Mouse (Mus musculus) inflammation-experienced regulatory T-cells, adult 6 months (primary cell): ENCODE data around the gene Perm1. TPM values are rescaled to one million over a fixed set of nuclear protein-coding genes. Genes with fewer than 3 reads are reported as not detected.
A peak's percentile ranks its signal among the peaks of the same experiment; 100 is the strongest.

ENCODE experiments used
- ATAC-seq: one replicate; pipeline ENCODE4 v1.8.0; 2017
- polyA plus RNA-seq, 3 experiments: library from polyadenylated mRNA; unstranded; fragments of 100-300 nt; shearing (Covaris generic); gene quantifications; one replicate each; pipeline ENCODE4 v1.2.1; 2017

The Perm1 gene
- under 1 TPM; 0.55 to 0.90 (median 0.74) TPM for polyA plus RNA-seq

- ATAC-seq, result no peak
Observed at GRCm38 (mm10) chr4:156215649-156216048, at the start of gene Perm1. Perm1 (plus strand) TSS chr4:156215868.

GRCm38 (mm10) chr4:156166477-156166876, 49.2 kb upstream of the Perm1 start:
- ATAC-seq, result no peak

- no peak for ATAC-seq
Observed at GRCm38 (mm10) chr4:156168611-156169010, 47.1 kb upstream of the Perm1 start.

GRCm38 (mm10) chr4:156169129-156169528, 46.5 kb upstream of the Perm1 start:
- no peak for ATAC-seq

- no peak for ATAC-seq
Observed at GRCm38 (mm10) chr4:156171828-156172227, 43.8 kb upstream of the Perm1 start.

GRCm38 (mm10) chr4:156177630-156178029, 38.0 kb upstream of the Perm1 start:
- no peak for ATAC-seq

- no peak for ATAC-seq
Observed at GRCm38 (mm10) chr4:156183747-156184146, 31.9 kb upstream of the Perm1 start.

- ATAC-seq, result no peak
Observed at GRCm38 (mm10) chr4:156184291-156184954, 31.2 kb upstream of the Perm1 start.

GRCm38 (mm10) chr4:156185456-156185949, 30.2 kb upstream of the Perm1 start:
- no peak for ATAC-seq

GRCm38 (mm10) chr4:156185950-156186850, 29.5 kb upstream of the Perm1 start:
- no peak for ATAC-seq

GRCm38 (mm10) chr4:156188162-156188810, 27.4 kb upstream of the Perm1 start:
- ATAC-seq, result no peak

- ATAC-seq, result no peak
Observed at GRCm38 (mm10) chr4:156188811-156189323, 26.8 kb upstream of the Perm1 start.

GRCm38 (mm10) chr4:156192421-156193199, 23.1 kb upstream of the Perm1 start:
- no peak for ATAC-seq

GRCm38 (mm10) chr4:156193200-156193590, 22.5 kb upstream of the Perm1 start:
- ATAC-seq, result no peak

GRCm38 (mm10) chr4:156193906-156194305, 21.8 kb upstream of the Perm1 start:
- no peak for ATAC-seq

- ATAC-seq, result no peak
Observed at GRCm38 (mm10) chr4:156194346-156194745, 21.3 kb upstream of the Perm1 start.

- ATAC-seq, result no peak
Observed at GRCm38 (mm10) chr4:156195927-156196870, 19.5 kb upstream of the Perm1 start.

GRCm38 (mm10) chr4:156197131-156197828, 18.4 kb upstream of the Perm1 start, which contains the start of gene Agrn:
Agrn (minus strand) TSS chr4:156197488.
- peak; percentile 14 for ATAC-seq

GRCm38 (mm10) chr4:156197829-156198205, 17.9 kb upstream of the Perm1 start:
- no peak for ATAC-seq
